Mouse (Mus musculus): ENCODE data around the gene Sephs1. TPM values are rescaled to one million over a fixed set of nuclear protein-coding genes. Genes with fewer than 3 reads are reported as not detected.

Gene Sephs1
- polyA plus RNA-seq (2015; fragmentation: Nextera tagmentation; extraction: Ambion mirVana), result 62.4 and 64.9 TPM in 2 replicates

DNA sequence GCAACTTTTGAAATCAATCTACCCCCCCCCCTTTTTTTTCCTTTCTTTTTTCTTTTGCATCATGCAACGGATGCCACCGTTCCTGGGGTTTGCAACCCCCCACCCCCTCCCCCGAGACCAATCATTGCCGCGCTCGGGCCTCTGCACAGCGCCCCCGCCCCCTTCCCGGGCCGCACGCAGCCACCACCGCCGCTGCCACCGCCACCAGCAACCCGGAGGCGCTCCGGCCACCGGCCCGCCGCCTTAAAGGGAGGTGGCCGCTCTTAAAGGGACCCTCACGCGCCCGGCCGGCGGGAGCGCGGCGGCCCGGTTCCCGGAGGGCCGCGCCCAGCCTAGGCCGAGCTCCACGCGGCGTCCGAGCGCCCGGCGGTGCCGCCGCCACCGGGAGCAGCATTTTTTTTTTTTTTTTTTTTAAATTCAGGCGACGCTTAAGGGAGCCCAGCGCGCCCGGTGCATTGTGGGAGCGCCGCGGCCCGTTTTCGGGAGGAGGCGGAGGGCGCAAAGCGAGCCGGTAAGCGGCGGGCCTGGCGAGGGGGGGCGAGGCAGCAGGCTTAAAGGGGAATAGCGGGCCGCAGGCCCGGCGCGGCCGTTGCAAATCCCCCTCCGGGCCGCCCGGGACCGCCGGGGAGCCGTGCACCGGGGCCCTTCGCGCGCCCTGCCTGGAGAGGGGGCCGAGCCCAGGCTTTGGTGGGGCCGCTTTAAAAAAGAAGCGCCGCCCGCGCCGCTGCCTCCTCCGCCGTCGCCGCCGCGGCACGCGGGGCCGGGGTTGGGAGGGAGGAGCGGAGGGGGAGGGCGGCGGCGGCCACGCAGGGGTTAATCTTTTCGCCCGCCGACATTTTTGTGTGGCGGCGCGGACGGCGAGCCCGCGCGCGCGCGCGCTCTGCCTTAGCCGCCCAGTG is at the start of gene Sephs1:
Gene Sephs1 (plus strand): TSS at position 215 of the 899 bp plus-strand sequence.
- peak within 1 kb of the TSS; percentile 100 for H3K27ac ChIP-seq

DNA sequence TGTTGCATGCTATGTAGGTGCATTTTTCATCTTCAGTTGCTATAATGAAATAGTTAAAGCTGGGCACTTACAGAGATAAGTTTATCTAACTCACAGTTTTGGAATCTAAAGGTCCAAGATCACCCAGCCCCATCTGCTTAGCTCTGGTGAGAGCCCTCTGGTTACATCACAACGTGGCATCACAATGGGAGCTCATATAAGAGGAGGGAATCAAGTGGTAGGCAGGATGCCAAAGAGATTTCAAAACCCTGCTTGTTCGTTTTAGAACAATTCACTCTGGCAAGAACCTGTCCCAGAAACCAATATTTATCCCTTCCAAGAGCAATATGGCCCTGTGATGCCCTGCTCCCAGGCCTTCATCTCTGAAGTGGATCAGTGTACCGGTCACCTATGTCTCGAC is 49.2 kb upstream of the Sephs1 start:
- Histone ChIP-seq H3K9ac (no peak overlapping the region), H3K36me3 (no peaks in the 10 kb centered on the region), H3K4me3 (no peak overlapping the region), H3K27me3 (no peaks in the 10 kb centered on the region), H3K4me1 (replicated peaks) (no peaks in the 10 kb centered on the region; the same call in 1 of the 2 replicates), H3K4me2 (no peak overlapping the region), H3K27ac (no peak overlapping the region), H3K9me3 (no peaks in the 10 kb centered on the region)
- no peak for ATAC-seq (ENCODE audit: low FRiP score)
- WGBS, result 83% methylated on average over 4 of the region's 4 CpGs

More for the DNA sequence above, at the start of gene Sephs1:
- Histone ChIP-seq H3K27me3 (no peaks in the 10 kb centered on the region), H3K4me2 (peak within 1 kb of the TSS; percentile 69), H3K36me3 (peaks cover 15% of the 10 kb centered on the region), H3K9me3 (no peaks in the 10 kb centered on the region), H3K4me1 (replicated peaks) (peaks cover 21% of the 10 kb centered on the region), H3K4me3 (peak within 1 kb of the TSS; percentile 92), H3K9ac (peak within 1 kb of the TSS; percentile 98)
- peak; percentile 83 for ATAC-seq (ENCODE audit: low FRiP score)
- under 1% methylated on average over 72 of the region's 115 CpGs for WGBS

DNA sequence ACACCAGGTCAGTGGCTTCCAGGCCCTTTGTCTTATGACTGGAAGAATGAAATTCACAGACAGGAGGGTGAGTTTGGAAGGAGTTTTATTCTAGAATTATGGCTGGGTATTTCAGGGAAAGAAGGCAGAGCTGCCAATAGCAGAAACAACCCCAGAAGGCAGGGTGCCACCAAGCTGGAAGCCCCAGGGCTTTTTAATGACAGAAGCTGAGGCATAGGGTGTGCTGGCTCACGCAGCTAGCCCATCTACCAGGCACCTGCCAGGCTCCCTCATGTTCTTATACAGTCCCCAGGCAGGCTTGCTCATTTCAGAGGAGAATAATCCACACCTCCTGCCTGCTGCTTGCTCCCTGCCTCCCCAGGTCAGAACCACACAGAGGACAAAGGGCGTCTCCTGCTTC is 31.9 kb upstream of the Sephs1 start:
- ATAC-seq (ENCODE audit: low FRiP score), result no peak
- H3K27me3 ChIP-seq, result no peaks in the 10 kb centered on the region

DNA sequence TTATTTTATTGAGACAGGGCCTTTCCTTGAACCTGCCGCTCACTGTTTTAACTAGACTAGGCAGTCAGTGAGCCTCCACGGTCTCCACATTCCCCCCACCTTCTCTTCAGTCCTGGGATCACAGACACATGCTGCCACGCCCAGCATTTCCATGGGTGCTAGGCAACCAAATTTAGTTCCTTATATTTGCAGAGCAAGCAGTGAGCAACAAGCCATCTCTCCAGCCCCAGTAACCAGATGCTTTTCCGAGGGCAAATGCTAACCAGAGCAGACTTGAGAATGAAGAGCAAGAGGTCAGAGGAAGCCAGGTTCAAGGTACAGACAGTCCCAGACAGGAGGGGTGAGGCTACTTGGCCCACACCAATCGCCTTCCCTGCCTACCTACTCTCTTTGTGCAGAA is 24.2 kb upstream of the Sephs1 start:
- Histone ChIP-seq H3K4me2 (no peak overlapping the region), H3K9ac (no peak overlapping the region), H3K27me3 (no peaks in the 10 kb centered on the region), H3K9me3 (no peaks in the 10 kb centered on the region), H3K36me3 (no peaks in the 10 kb centered on the region), H3K4me1 (replicated peaks) (peaks cover 10% of the 10 kb centered on the region; the same call in 1 of the 2 replicates), H3K27ac (no peak overlapping the region), H3K4me3 (no peak overlapping the region)
- WGBS, result 71% methylated on average over 5 of the region's 5 CpGs
- ATAC-seq (ENCODE audit: low FRiP score), result no peak

More for the DNA sequence above, 31.9 kb upstream of the Sephs1 start:
- H3K4me1 ChIP-seq (replicated peaks), result no peaks in the 10 kb centered on the region
- H3K4me3 ChIP-seq, result no peak overlapping the region
- no peak overlapping the region for H3K9ac ChIP-seq
- no peak overlapping the region for H3K4me2 ChIP-seq
- H3K36me3 ChIP-seq, result no peaks in the 10 kb centered on the region
- no peak overlapping the region for H3K27ac ChIP-seq
- H3K9me3 ChIP-seq, result no peaks in the 10 kb centered on the region
- 68% methylated on average over 2 of the region's 2 CpGs for WGBS

DNA sequence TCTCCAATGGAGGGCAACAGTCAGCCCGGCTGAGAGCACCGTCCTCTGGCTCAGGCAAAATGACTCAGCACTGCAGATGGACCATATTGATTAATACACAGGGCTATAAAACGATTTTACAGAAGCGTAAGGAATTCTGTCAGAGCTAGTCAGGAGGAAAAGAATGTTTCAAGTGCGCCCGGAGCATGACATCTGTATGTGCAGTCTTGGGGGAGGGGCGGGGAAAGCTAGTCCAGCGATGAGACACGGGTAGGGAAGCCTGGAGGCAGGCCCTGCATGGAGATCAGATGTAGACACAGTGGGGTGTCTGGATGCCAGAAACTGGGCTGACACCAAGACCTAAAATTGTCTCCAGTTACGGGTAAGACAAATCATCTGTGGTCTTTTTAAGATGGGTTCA is 23.2 kb upstream of the Sephs1 start:
- no peaks in the 10 kb centered on the region for H3K27me3 ChIP-seq
- no peak overlapping the region for H3K9ac ChIP-seq
- H3K4me3 ChIP-seq, result no peak overlapping the region
- no peaks in the 10 kb centered on the region for H3K36me3 ChIP-seq
- 73% methylated on average over 10 of the region's 10 CpGs for WGBS
- H3K4me1 ChIP-seq (replicated peaks), result peaks cover 10% of the 10 kb centered on the region; the same call in 1 of the 2 replicates
- no peaks in the 10 kb centered on the region for H3K9me3 ChIP-seq
- no peak overlapping the region for H3K27ac ChIP-seq
- no peak overlapping the region for H3K4me2 ChIP-seq
- ATAC-seq (ENCODE audit: low FRiP score), result no peak

DNA sequence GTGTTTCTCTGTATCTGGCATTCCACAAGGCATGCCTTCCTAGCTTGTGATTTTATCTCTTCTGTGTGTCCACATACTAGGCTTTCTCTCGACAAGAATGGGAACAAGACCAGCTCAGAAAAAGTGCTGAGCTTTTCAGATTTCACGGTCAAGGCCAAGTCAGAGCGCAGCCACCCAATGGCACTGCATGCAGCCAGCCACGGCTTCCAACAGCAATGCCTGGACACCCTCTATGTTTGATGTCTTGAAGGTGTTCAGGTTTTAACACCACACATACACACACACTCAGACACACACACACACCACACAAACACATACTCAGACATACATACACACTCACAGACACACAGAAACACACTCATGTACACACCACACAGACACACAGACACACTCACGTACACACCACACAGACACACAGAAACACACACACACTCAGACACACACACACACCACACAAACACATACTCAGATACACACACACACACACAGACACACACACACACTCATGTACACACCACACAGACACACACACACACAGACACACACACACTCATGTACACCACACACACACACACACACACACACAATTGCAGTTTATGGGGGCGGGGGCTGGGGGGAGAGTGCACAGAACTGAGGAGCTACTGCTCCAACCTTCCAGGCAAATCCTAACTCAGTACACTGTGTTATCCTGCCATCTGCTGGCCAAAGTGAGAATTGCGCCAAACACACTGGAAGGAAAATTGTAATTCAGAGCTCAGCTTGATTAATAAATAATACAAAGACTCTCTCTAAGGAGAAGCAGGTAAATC is 17.2 kb upstream of the Sephs1 start:
- Histone ChIP-seq H3K4me3 (no peak overlapping the region), H3K4me2 (no peak overlapping the region), H3K9me3 (no peaks in the 10 kb centered on the region), H3K9ac (no peak overlapping the region; the same call in 1 of the 2 replicates), H3K4me1 (replicated peaks) (no peaks in the 10 kb centered on the region), H3K27me3 (no peaks in the 10 kb centered on the region), H3K36me3 (no peaks in the 10 kb centered on the region), H3K27ac (no peak overlapping the region)
- peak; percentile 87 for ATAC-seq (ENCODE audit: low FRiP score)
- 50% methylated on average over 7 of the region's 7 CpGs for WGBS

DNA sequence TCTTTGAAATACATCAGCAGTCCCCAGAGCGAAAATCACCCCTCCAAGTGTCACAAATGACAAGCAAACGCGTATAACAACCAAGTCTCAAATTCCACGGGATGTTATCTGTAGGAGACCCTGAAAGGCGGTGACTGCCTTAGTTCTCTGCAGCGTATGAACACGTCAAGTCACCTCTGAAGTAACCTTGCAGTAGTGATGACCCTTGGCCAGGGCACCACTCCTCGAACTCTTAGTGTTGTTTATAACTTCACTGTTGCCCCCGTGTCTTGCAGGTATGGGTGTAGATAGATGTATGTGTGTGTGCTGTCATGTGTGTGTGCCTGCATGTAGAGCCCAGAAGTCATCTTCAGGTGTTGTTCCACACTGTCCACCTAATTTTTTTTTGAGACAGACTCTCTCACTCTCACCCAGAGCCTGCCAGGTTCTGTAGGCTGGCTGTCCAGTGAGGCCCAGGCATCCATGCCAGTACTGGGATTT is 16.5 kb upstream of the Sephs1 start:
- ATAC-seq (ENCODE audit: low FRiP score), result peak; percentile 36; the same call in 1 of the 2 replicates
- Histone ChIP-seq H3K9ac (no peak overlapping the region; the same call in 1 of the 2 replicates), H3K27me3 (no peaks in the 10 kb centered on the region), H3K4me3 (no peak overlapping the region), H3K27ac (no peak overlapping the region), H3K9me3 (no peaks in the 10 kb centered on the region), H3K36me3 (no peaks in the 10 kb centered on the region), H3K4me2 (no peak overlapping the region), H3K4me1 (replicated peaks) (no peaks in the 10 kb centered on the region)
- WGBS, result 50% methylated on average over 9 of the region's 9 CpGs

DNA sequence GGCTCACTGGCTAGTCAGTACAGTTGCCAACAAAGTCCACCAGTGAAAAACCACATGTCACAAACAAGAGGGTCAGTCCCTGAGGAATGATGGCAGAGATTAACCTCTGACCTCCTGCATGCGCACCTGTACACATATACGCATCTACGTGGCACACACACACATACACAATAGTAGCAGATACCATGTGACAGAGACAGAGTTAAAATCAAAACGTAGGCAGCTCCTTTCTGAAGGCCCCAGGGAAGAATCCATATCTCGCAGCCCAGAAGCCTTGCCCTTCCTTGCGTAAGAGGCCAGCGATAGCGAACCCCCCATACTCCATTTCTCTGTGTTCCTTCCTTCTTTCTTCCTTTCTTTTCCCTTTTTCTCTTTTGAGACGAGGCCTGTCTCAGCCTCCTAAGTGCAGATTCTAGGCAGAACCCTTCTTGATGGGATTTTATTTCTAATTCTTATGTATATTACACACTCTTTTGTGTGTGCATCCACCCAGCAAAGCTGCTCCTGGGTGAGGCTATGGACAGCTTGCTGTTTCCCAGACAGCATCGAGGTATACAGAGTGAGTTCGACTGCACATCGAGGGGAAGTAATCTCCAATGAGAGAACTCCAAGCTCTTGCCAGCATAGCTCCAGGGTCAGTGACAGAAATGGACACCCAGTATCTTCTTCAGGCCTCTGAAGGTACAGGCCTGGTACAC is 13.2 kb upstream of the Sephs1 start:
- Histone ChIP-seq H3K4me1 (replicated peaks) (no peaks in the 10 kb centered on the region), H3K36me3 (no peaks in the 10 kb centered on the region), H3K4me3 (no peak overlapping the region), H3K4me2 (no peak overlapping the region), H3K9ac (no peak overlapping the region), H3K9me3 (no peaks in the 10 kb centered on the region), H3K27ac (no peak overlapping the region), H3K27me3 (no peaks in the 10 kb centered on the region)
- no peak for ATAC-seq (ENCODE audit: low FRiP score)
- WGBS, result 86% methylated on average over 12 of the region's 12 CpGs

DNA sequence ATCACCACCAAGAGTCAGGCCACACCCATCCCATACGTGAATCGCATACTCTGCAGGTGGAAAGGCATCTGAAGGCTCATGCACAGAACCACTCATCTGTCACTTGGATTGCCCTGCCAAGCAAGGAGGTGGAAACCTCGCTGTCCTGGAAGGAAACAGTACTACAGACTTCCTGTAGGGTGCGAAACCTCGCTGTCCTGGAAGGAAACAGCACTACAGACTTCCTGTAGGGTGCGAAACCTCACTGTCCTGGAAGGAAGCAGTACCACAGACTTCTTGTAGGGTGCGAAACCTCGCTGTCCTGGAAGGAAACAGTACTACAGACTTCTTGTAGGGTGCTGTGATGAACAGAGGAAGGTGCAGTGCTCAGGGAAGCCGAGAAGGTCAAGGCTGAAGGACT is 8.6 kb upstream of the Sephs1 start:
- no peak overlapping the region for H3K4me2 ChIP-seq
- no peak overlapping the region for H3K27ac ChIP-seq
- whole genome bisulfite sequencing, result 78% methylated on average over 9 of the region's 9 CpGs
- H3K4me1 ChIP-seq (replicated peaks), result no peaks in the 10 kb centered on the region
- H3K27me3 ChIP-seq, result no peaks in the 10 kb centered on the region
- H3K9me3 ChIP-seq, result no peaks in the 10 kb centered on the region
- ATAC-seq (ENCODE audit: low FRiP score), result no peak
- H3K36me3 ChIP-seq, result no peaks in the 10 kb centered on the region
- H3K4me3 ChIP-seq, result no peak overlapping the region
- no peak overlapping the region for H3K9ac ChIP-seq

DNA sequence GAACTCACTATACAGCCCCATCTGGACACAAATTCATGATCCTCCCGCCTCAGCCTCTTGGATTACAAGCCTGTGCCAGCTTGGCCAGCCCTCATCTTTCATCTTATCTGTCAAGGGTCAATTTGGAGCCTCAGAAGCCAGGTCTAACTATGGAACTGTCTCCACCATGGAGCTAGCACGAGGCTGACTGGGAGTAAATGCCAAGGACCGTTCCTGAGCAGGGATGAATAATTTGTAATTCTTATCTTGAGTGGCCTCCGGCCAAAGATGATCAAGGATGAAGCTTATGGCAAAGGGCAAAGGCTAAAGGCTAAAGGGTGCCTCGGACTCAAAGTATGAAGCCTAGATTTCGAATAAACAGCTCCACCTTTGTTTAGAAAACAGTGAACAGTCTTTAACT is 8.0 kb upstream of the Sephs1 start:
- no peaks in the 10 kb centered on the region for H3K36me3 ChIP-seq
- ATAC-seq (ENCODE audit: low FRiP score), result no peak
- no peak overlapping the region for H3K27ac ChIP-seq
- H3K9ac ChIP-seq, result no peak overlapping the region
- H3K4me3 ChIP-seq, result no peak overlapping the region
- WGBS, result 75% methylated on average over 6 of the region's 6 CpGs
- no peak overlapping the region for H3K4me2 ChIP-seq
- H3K27me3 ChIP-seq, result no peaks in the 10 kb centered on the region
- H3K9me3 ChIP-seq, result no peaks in the 10 kb centered on the region
- no peaks in the 10 kb centered on the region for H3K4me1 ChIP-seq (replicated peaks)

DNA sequence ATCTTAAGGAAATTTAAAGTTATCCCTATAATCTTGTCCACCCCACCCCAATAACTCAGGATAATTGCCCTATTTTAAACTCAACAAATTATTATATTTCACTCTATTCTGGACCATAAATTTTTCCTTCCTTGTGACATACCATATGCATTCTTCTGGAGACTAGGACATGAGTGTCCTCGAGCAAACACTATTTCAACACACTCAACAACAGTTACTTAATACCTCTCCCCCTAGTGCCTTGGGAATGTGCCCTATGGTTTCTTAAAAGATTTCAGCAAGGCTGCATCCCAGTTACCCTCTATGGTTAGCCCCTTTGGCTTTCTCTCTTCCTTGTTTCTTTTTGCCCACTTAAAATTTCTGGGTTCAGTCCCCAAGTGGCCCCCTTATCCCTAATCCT is 6.3 kb upstream of the Sephs1 start:
- no peak overlapping the region for H3K4me2 ChIP-seq
- no peak overlapping the region for H3K4me3 ChIP-seq
- H3K4me1 ChIP-seq (replicated peaks), result no peaks in the 10 kb centered on the region; the same call in none of the 2 replicates
- no peaks in the 10 kb centered on the region for H3K36me3 ChIP-seq
- 71% methylated on average over 1 of the region's 1 CpGs for WGBS
- ATAC-seq (ENCODE audit: low FRiP score), result no peak
- no peak overlapping the region for H3K9ac ChIP-seq
- no peaks in the 10 kb centered on the region for H3K27me3 ChIP-seq
- no peak overlapping the region for H3K27ac ChIP-seq
- no peaks in the 10 kb centered on the region for H3K9me3 ChIP-seq

DNA sequence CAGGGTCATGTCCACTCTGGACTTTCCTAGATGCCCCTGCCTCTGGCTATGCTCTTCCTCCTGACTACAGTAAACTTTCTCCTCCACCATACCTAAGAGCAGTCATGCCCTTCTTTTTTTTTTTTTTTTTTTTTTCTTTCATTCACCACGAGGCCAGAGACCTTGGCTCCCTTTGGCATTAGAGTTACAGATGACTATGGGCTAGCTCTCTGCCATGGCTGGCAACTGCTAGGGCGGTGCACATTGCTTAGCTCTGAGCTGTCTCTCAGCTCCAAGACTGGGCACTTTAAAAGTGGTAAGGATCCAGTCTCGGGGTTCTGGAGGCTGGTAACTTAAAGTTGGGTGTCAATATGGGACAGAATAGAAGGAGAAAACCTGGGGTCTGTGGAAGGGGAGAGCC is 5.2 kb upstream of the Sephs1 start:
- H3K36me3 ChIP-seq, result no peaks in the 10 kb centered on the region
- no peak overlapping the region for H3K9ac ChIP-seq
- no peaks in the 10 kb centered on the region for H3K9me3 ChIP-seq
- 76% methylated on average over 3 of the region's 3 CpGs for WGBS
- H3K27me3 ChIP-seq, result no peaks in the 10 kb centered on the region
- no peak overlapping the region for H3K4me3 ChIP-seq
- H3K27ac ChIP-seq, result no peak overlapping the region
- H3K4me1 ChIP-seq (replicated peaks), result peaks cover 7% of the 10 kb centered on the region
- no peak for ATAC-seq (ENCODE audit: low FRiP score)
- no peak overlapping the region for H3K4me2 ChIP-seq
